Mouse (Mus musculus) adrenal gland, adult 8-10 months (tissue): ENCODE results near the gene Lurap1. TPM values are rescaled to one million over a fixed set of nuclear protein-coding genes. Genes with fewer than 3 reads are reported as not detected.

Source experiments
- DNase-seq: peaks from one replicate; pipeline ENCODE4 v3.0.0; 2022
- total RNA-seq, 4 experiments: library from RNA; stranded (reverse); gene quantifications; 2 replicates each; pipeline ENCODE4 v1.2.4; 2022

Lurap1 gene
- total RNA-seq, 4 experiments from 2014 or later: 8.3 to 14.0 (median 12.1) TPM

GRCm38 (mm10) chr4:116160769-116161168 is 9.6 kb upstream of the Lurap1 start:
- DNase-seq: no peak

GRCm38 (mm10) chr4:116159912-116160311 is 8.8 kb upstream of the Lurap1 start:
- DNase-seq: no peak

- no peak for DNase-seq
These were observed 6.7 kb upstream of the Lurap1 start for GRCm38 (mm10) chr4:116157882-116158281.

GRCm38 (mm10) chr4:116152702-116153101 is 1.6 kb upstream of the Lurap1 start:
- DNase-seq: no peak

GRCm38 (mm10) chr4:116150862-116151221 is 296 bp downstream of the Lurap1 start:
- no peak for DNase-seq

GRCm38 (mm10) chr4:116150156-116150861 is 829 bp downstream of the Lurap1 start:
- DNase-seq: peak; percentile 36

- no peak for DNase-seq
These were observed 1.4 kb downstream of the Lurap1 start for GRCm38 (mm10) chr4:116149812-116150155.

- peak; percentile 49 for DNase-seq
These were observed 7.0 kb downstream of the Lurap1 start for GRCm38 (mm10) chr4:116143891-116144717.

GRCm38 (mm10) chr4:116143317-116143811 is 7.8 kb downstream of the Lurap1 start:
- DNase-seq: no peak

GRCm38 (mm10) chr4:116142269-116142668 is 8.9 kb downstream of the Lurap1 start:
- no peak for DNase-seq

GRCm38 (mm10) chr4:116141736-116142135 is 9.4 kb downstream of the Lurap1 start:
- DNase-seq: no peak

- no peak for DNase-seq
These were observed 10.2 kb downstream of the Lurap1 start for GRCm38 (mm10) chr4:116140801-116141574.

GRCm38 (mm10) chr4:116137421-116137996 is 13.6 kb downstream of the Lurap1 start:
- no peak for DNase-seq

- DNase-seq: no peak
These were observed 16.1 kb downstream of the Lurap1 start for GRCm38 (mm10) chr4:116134990-116135389.

- DNase-seq: no peak
These were observed 18.0 kb downstream of the Lurap1 start for GRCm38 (mm10) chr4:116133126-116133525.

GRCm38 (mm10) chr4:116127956-116128355 is 23.2 kb downstream of the Lurap1 start:
- no peak for DNase-seq

GRCm38 (mm10) chr4:116125803-116126386 is 25.2 kb downstream of the Lurap1 start:
- DNase-seq: no peak

- DNase-seq: peak; percentile 75
These were observed 27.3 kb downstream of the Lurap1 start, which contains the start of the genes Rad54l and Pomgnt1 for GRCm38 (mm10) chr4:116123602-116124519. TSS of gene Rad54l (minus strand) at chr4:116123690. TSS of gene Pomgnt1 (plus strand) at chr4:116123840.

- DNase-seq: no peak
These were observed 28.4 kb downstream of the Lurap1 start for GRCm38 (mm10) chr4:116122762-116123161.

- no peak for DNase-seq
These were observed 39.7 kb downstream of the Lurap1 start for GRCm38 (mm10) chr4:116111486-116111885.

- DNase-seq: no peak
These were observed 40.4 kb downstream of the Lurap1 start for GRCm38 (mm10) chr4:116110695-116111094.
